Mouse (Mus musculus): ENCODE measurements around the gene Rtl5. TPM values are rescaled to one million over a fixed set of nuclear protein-coding genes. Genes with fewer than 3 reads are reported as not detected.

Gene Rtl5
- 1 to 10 TPM; 2.1 to 3.9 TPM for total RNA-seq (2023)

GRCm38 (mm10) chrX:102070591-102071471, at the start of gene Rtl5:
Gene Rtl5, minus strand, starts transcription at chrX:102071304.

GRCm38 (mm10) chrX:102119042-102119864, 48.1 kb upstream of the Rtl5 start, which contains the start of gene Pin4:
Gene Pin4, plus strand, starts transcription at chrX:102119447.

Other genes starting within 250 kb of the Rtl5 start
- gene Nhsl2, start 221.9 kb downstream of the Rtl5 start, total RNA-seq (2023) = 100 to 1,000 TPM; 131 to 132 TPM
- 10 to 100 TPM; 18.8 to 25.2 TPM for gene Pin4, start 48.1 kb upstream of the Rtl5 start, total RNA-seq (2023)
- 10 to 100 TPM; 10.0 to 10.5 TPM for gene Ercc6l, start 85.8 kb upstream of the Rtl5 start, total RNA-seq (2023)
- 1,000 to 10,000 TPM in 1 of 2 experiments, 100 to 1,000 TPM in 1; 767 to 1,028 TPM for gene Rps4x, start 118.1 kb upstream of the Rtl5 start, total RNA-seq (2023)
- not detected for gene Cited1, start 180.9 kb upstream of the Rtl5 start, total RNA-seq (2023)